28 mouse cellular contexts compared by ENCODE assay signal in genomic region chr1:178564800-178565199, GRCm38 (mm10). TPM values are rescaled to one million over a fixed set of nuclear protein-coding genes. Genes with fewer than 3 reads are reported as not detected.
A peak's percentile ranks its signal among the peaks of the same experiment; 100 is the strongest.
DNase-seq lines count a peak whose midpoint lies in the region; ATAC-seq and TF ChIP-seq lines count a peak whose summit lies in the region.
"Had no signal": no experiment of that assay in that cellular context is flagged by ENCODE, and none has a peak within 500 bp of the region (broad histone marks: within the 10 kb centered on the region; RNA-seq: fewer than 3 reads in every experiment).

No protein-coding gene starts in this region.

- TF ChIP-seq CTCF in midbrain, postnatal 0 days (IDR thresholded peaks at IDR 0.05): no peak

- H3K27ac ChIP-seq in hindbrain, embryonic 15.5 days (replicated peaks): no peak overlapping the region
- H3K27ac ChIP-seq in hindbrain, embryonic 12.5 days: no peak overlapping the region
- no peak overlapping the region for H3K27ac ChIP-seq in kidney, embryonic 16.5 days (ENCODE audit: low read length)
- H3K27ac ChIP-seq in stomach, embryonic 15.5 days: no peak overlapping the region
- H3K27ac ChIP-seq in midbrain, postnatal 0 days (ENCODE audit: low read depth, low read length): no peak overlapping the region
- H3K27ac ChIP-seq: embryonic facial prominence, embryonic 13.5 days; embryonic facial prominence, embryonic 15.5 days; forebrain, embryonic 10.5 days; forebrain, embryonic 12.5 days had no signal

- no peak overlapping the region for H3K9ac ChIP-seq in hindbrain, embryonic 15.5 days
- H3K9ac ChIP-seq in hindbrain, embryonic 12.5 days: no peak overlapping the region
- H3K9ac ChIP-seq in kidney, embryonic 16.5 days (replicated peaks; ENCODE audit: low read length): no peak overlapping the region
- no peak overlapping the region for H3K9ac ChIP-seq in stomach, embryonic 15.5 days
- no peak overlapping the region for H3K9ac ChIP-seq in midbrain, postnatal 0 days (replicated peaks; ENCODE audit: low read length, poor library complexity, severe bottlenecking)
- H3K9ac ChIP-seq: embryonic facial prominence, embryonic 13.5 days; embryonic facial prominence, embryonic 15.5 days; forebrain, embryonic 12.5 days had no signal

- 77% methylated on average over 4 of the region's 4 CpGs for WGBS in hindbrain, embryonic 15.5 days
- WGBS in hindbrain, embryonic 12.5 days: 60% methylated on average over 4 of the region's 4 CpGs
- 52% methylated on average over 4 of the region's 4 CpGs for WGBS in kidney, embryonic 16.5 days
- WGBS in stomach, embryonic 15.5 days: 48% methylated on average over 4 of the region's 4 CpGs
- WGBS in midbrain, postnatal 0 days: 80% methylated on average over 4 of the region's 4 CpGs

- peaks cover 10% of the 10 kb centered on the region; the same call in 1 of the 2 replicates for H3K4me1 ChIP-seq in hindbrain, embryonic 15.5 days (replicated peaks)
- H3K4me1 ChIP-seq in hindbrain, embryonic 12.5 days: peaks cover 25% of the 10 kb centered on the region
- peaks cover 7% of the 10 kb centered on the region; the same call in 1 of the 2 replicates for H3K4me1 ChIP-seq in kidney, embryonic 16.5 days (ENCODE audit: insufficient read depth, low read length)
- no peaks in the 10 kb centered on the region for H3K4me1 ChIP-seq in stomach, embryonic 15.5 days
- H3K4me1 ChIP-seq in midbrain, postnatal 0 days (ENCODE audit: insufficient read depth, low read length): 0 out of 2 replicates have a peak, but pooled peaks cover 5% of the 10 kb centered on the region

- ATAC-seq in hindbrain, embryonic 15.5 days (ENCODE audit: low FRiP score, low read depth): 0 out of 2 replicates have a peak, but pooled peaks have one; percentile 27
- no peak for ATAC-seq in hindbrain, embryonic 12.5 days (ENCODE audit: low FRiP score)
- ATAC-seq in kidney, embryonic 16.5 days (ENCODE audit: low FRiP score, low TSS enrichment): 0 out of 2 replicates have a peak, but pooled peaks have one; percentile 39
- peak; percentile 14; the same call in 1 of the 2 replicates for ATAC-seq in stomach, embryonic 15.5 days (ENCODE audit: insufficient read depth, low FRiP score, low read depth)
- no peak for ATAC-seq in midbrain, postnatal 0 days (ENCODE audit: low FRiP score)
- ATAC-seq: activated CD4-positive, CD25-positive, alpha-beta regulatory T cell, adult 4 months; CD4-positive, CD25-positive, alpha-beta regulatory T cell, adult 4 months; forebrain, embryonic 14.5 days; Patski had no signal

- no peak for DNase-seq in kidney, postnatal 36 days
- no peak for DNase-seq in adrenal gland, postnatal 36 days
- no peak for DNase-seq in midbrain, postnatal 0 days (ENCODE audit: low spot score)
- DNase-seq: adrenal gland, adult 8-10 months; adrenal gland, postnatal 14 days; B cell, adult 2 months; cerebellum, adult 11 months; cerebellum, adult 18-20 months; cerebellum, adult 8-10 months; cerebellum, adult 9-11 months; cerebellum, postnatal 14 days; cerebellum, postnatal 36 days; embryo, embryonic 11 days had no signal

- H3K4me2 ChIP-seq in hindbrain, embryonic 15.5 days: no peak overlapping the region
- H3K4me2 ChIP-seq in hindbrain, embryonic 12.5 days (replicated peaks): no peak overlapping the region
- H3K4me2 ChIP-seq in kidney, embryonic 16.5 days (replicated peaks; ENCODE audit: low read depth, low read length): no peak overlapping the region
- H3K4me2 ChIP-seq in stomach, embryonic 15.5 days: no peak overlapping the region
- no peak overlapping the region for H3K4me2 ChIP-seq in midbrain, postnatal 0 days (ENCODE audit: low read depth, low read length, poor library complexity, severe bottlenecking)
- H3K4me2 ChIP-seq: embryonic facial prominence, embryonic 13.5 days; embryonic facial prominence, embryonic 15.5 days; forebrain, embryonic 12.5 days had no signal

- no peak overlapping the region for H3K4me3 ChIP-seq in hindbrain, embryonic 15.5 days
- H3K4me3 ChIP-seq in hindbrain, embryonic 12.5 days: no peak overlapping the region
- no peak overlapping the region for H3K4me3 ChIP-seq in kidney, embryonic 16.5 days (ENCODE audit: low read length)
- H3K4me3 ChIP-seq in stomach, embryonic 15.5 days (replicated peaks): no peak overlapping the region
- H3K4me3 ChIP-seq in midbrain, postnatal 0 days (ENCODE audit: low read depth, low read length): no peak overlapping the region
- H3K4me3 ChIP-seq: embryonic facial prominence, embryonic 13.5 days; embryonic facial prominence, embryonic 15.5 days; erythroblast, embryonic 14.5 days; forebrain, embryonic 10.5 days; forebrain, embryonic 12.5 days had no signal

- H3K9me3 ChIP-seq in hindbrain, embryonic 15.5 days: no peaks in the 10 kb centered on the region
- peaks cover 5% of the 10 kb centered on the region; the same call in 1 of the 2 replicates for H3K9me3 ChIP-seq in hindbrain, embryonic 12.5 days (replicated peaks)
- peaks cover 6% of the 10 kb centered on the region; the same call in 1 of the 2 replicates for H3K9me3 ChIP-seq in kidney, embryonic 16.5 days (ENCODE audit: low read length)
- H3K9me3 ChIP-seq in stomach, embryonic 15.5 days: no peaks in the 10 kb centered on the region
- no peaks in the 10 kb centered on the region for H3K9me3 ChIP-seq in midbrain, postnatal 0 days (ENCODE audit: low read length)
- H3K9me3 ChIP-seq: forebrain, embryonic 12.5 days had no signal

- no peaks in the 10 kb centered on the region for H3K27me3 ChIP-seq in hindbrain, embryonic 15.5 days
- no peaks in the 10 kb centered on the region for H3K27me3 ChIP-seq in hindbrain, embryonic 12.5 days
- H3K27me3 ChIP-seq in kidney, embryonic 16.5 days (ENCODE audit: insufficient read depth, low read length): no peaks in the 10 kb centered on the region
- H3K27me3 ChIP-seq in stomach, embryonic 15.5 days (replicated peaks): no peaks in the 10 kb centered on the region
- no peaks in the 10 kb centered on the region for H3K27me3 ChIP-seq in midbrain, postnatal 0 days (ENCODE audit: insufficient read depth, low read length)
- H3K27me3 ChIP-seq: CH12.LX; embryonic facial prominence, embryonic 13.5 days; embryonic facial prominence, embryonic 15.5 days; forebrain, embryonic 12.5 days; Patski had no signal

- H3K36me3 ChIP-seq in hindbrain, embryonic 15.5 days: peaks cover under 1% of the 10 kb centered on the region; the same call in 1 of the 2 replicates
- H3K36me3 ChIP-seq in hindbrain, embryonic 12.5 days: no peaks in the 10 kb centered on the region
- 0 out of 2 replicates have a peak, but pooled peaks cover 3% of the 10 kb centered on the region for H3K36me3 ChIP-seq in kidney, embryonic 16.5 days (ENCODE audit: insufficient read depth, low read length)
- no peaks in the 10 kb centered on the region for H3K36me3 ChIP-seq in stomach, embryonic 15.5 days
- H3K36me3 ChIP-seq in midbrain, postnatal 0 days (ENCODE audit: insufficient read depth, low read length): no peaks in the 10 kb centered on the region
- H3K36me3 ChIP-seq: forebrain, embryonic 10.5 days; forebrain, embryonic 12.5 days; G1E had no signal

RNA-seq across cellular contexts. Expression of gene Kif26b, which starts 35.9 kb away (rescaled TPM):
- polyA plus RNA-seq in hindbrain, embryonic 15.5 days (2015; fragmentation: Nextera tagmentation; extraction: Ambion mirVana): 10.8 and 11.8 TPM in 2 replicates
- polyA plus RNA-seq in hindbrain, embryonic 12.5 days (2016; fragmentation: Nextera tagmentation; extraction: Ambion mirVana): 13.3 and 17.2 TPM in 2 replicates
- 9.3 and 11.4 TPM in 2 replicates for polyA plus RNA-seq in kidney, embryonic 16.5 days (2015; fragmentation: Nextera tagmentation; extraction: Ambion mirVana)
- polyA plus RNA-seq in stomach, embryonic 15.5 days (2015; fragmentation: Nextera tagmentation; extraction: Ambion mirVana): 3.4 and 5.7 TPM in 2 replicates
- total RNA-seq in adrenal gland, postnatal 36 days (2021): 1 to 10 TPM; 1.4 to 2.5 TPM
- 75.2 and 75.8 TPM in 2 replicates for total RNA-seq in midbrain, postnatal 0 days (2014; rRNA removed)
- 6.0 and 6.4 TPM in 2 replicates for polyA plus RNA-seq in midbrain, postnatal 0 days (2015; fragmentation: Nextera tagmentation; extraction: Ambion mirVana)
- total RNA-seq: CH12.LX had no signal
- polyA plus RNA-seq: activated CD4-positive, CD25-positive, alpha-beta regulatory T cell, adult 4 months; erythroblast, embryonic 14.5 days had no signal

Comparison
In these comparisons a context has a peak if more than half of its experiments do, and no peak if none do; other contexts are left out.
1. ATAC-seq: peak in hindbrain, embryonic 15.5 days (single experiment), kidney, embryonic 16.5 days (single experiment) and stomach, embryonic 15.5 days (single experiment); none in hindbrain, embryonic 12.5 days (single experiment) and midbrain, postnatal 0 days (single experiment).